Mouse (Mus musculus): ENCODE measurements at regions not wholly inside any gene's neighbourhood (a gene's known extent, or its start where the extent isn't known, plus 50 kb on each side); places are given as distances from the start of the nearest gene placed in this dataset.
"Not testable (repeated sequence)": the region's sequence is repeated elsewhere in the genome, so short reads cannot be mapped to it uniquely, and the experiment has no call there.

- not testable (repeated sequence) for DNase-seq (ENCODE audit: low spot score)
Measured at GRCm38 (mm10) chr10:56891530-56891929, 514.4 kb downstream of the Gja1 start.

- DNase-seq (ENCODE audit: low spot score), result no peak
Measured at GRCm38 (mm10) chr10:56892666-56893209, 515.6 kb downstream of the Gja1 start.

GRCm38 (mm10) chr10:56893210-56893705 lies 516.1 kb downstream of the Gja1 start:
- DNase-seq (ENCODE audit: low spot score), result no peak

GRCm38 (mm10) chr10:56899640-56900274 lies 522.6 kb downstream of the Gja1 start:
- no peak for DNase-seq (ENCODE audit: low spot score)

- no peak for DNase-seq (ENCODE audit: low spot score)
Measured at GRCm38 (mm10) chr10:56900914-56901313, 523.8 kb downstream of the Gja1 start.

GRCm38 (mm10) chr10:56912711-56913110 lies 535.6 kb downstream of the Gja1 start:
- DNase-seq (ENCODE audit: low spot score), result no peak

- DNase-seq (ENCODE audit: low spot score), result no peak
Measured at GRCm38 (mm10) chr10:56914103-56914502, 537.0 kb downstream of the Gja1 start.

GRCm38 (mm10) chr10:56918412-56918811 lies 541.3 kb downstream of the Gja1 start:
- no peak for DNase-seq (ENCODE audit: low spot score)

GRCm38 (mm10) chr10:56920711-56921672 lies 543.9 kb downstream of the Gja1 start:
- no peak for DNase-seq (ENCODE audit: low spot score)

- DNase-seq (ENCODE audit: low spot score), result no peak
Measured at GRCm38 (mm10) chr10:56935174-56935573, 551.0 kb upstream of the Hsf2 start.

GRCm38 (mm10) chr10:56941972-56942371 lies 544.2 kb upstream of the Hsf2 start:
- DNase-seq (ENCODE audit: low spot score), result no peak

GRCm38 (mm10) chr10:56944434-56945145 lies 541.6 kb upstream of the Hsf2 start:
- no peak for DNase-seq (ENCODE audit: low spot score)

- no peak for DNase-seq (ENCODE audit: low spot score)
Measured at GRCm38 (mm10) chr10:56956728-56957127, 529.5 kb upstream of the Hsf2 start.

- DNase-seq (ENCODE audit: low spot score), result no peak
Measured at GRCm38 (mm10) chr10:56962096-56962807, 523.9 kb upstream of the Hsf2 start.

GRCm38 (mm10) chr10:56963215-56963614 lies 523.0 kb upstream of the Hsf2 start:
- DNase-seq (ENCODE audit: low spot score), result no peak

- DNase-seq (ENCODE audit: low spot score), result no peak
Measured at GRCm38 (mm10) chr10:56968913-56969312, 517.3 kb upstream of the Hsf2 start.

- DNase-seq (ENCODE audit: low spot score), result no peak
Measured at GRCm38 (mm10) chr10:56974812-56975211, 511.4 kb upstream of the Hsf2 start.

- DNase-seq (ENCODE audit: low spot score), result no peak
Measured at GRCm38 (mm10) chr10:56979601-56980000, 506.6 kb upstream of the Hsf2 start.

- no peak for DNase-seq (ENCODE audit: low spot score)
Measured at GRCm38 (mm10) chr10:56980821-56981220, 505.4 kb upstream of the Hsf2 start.

- no peak for DNase-seq (ENCODE audit: low spot score)
Measured at GRCm38 (mm10) chr10:56982526-56983190, 503.5 kb upstream of the Hsf2 start.

All from thymus, postnatal 0 days (tissue).